Mouse (Mus musculus) intestine, postnatal 0 days (tissue): ENCODE data around the gene Efcab11. TPM values are rescaled to one million over a fixed set of nuclear protein-coding genes. Genes with fewer than 3 reads are reported as not detected.

Source experiments
- ATAC-seq: fragments of 200-750 bp; cut with Nextera tagmentation; 2 replicates; pipeline ENCODE4 v1.8.0; 2017; ENCODE audit warnings: mild to moderate bottlenecking, moderate TSS enrichment, moderate library complexity
- H3K27ac ChIP-seq: fragments of 300-500 bp; sonication (generic); 2 replicates; pipeline ENCODE4 v1.5.1; 2014; ENCODE audit warnings: mild to moderate bottlenecking, low read depth, low read length, moderate library complexity
- H3K27me3 ChIP-seq: fragments of 300-500 bp; sonication (generic); replicated peaks from 2 replicates; pipeline ENCODE4 v1.6.1; 2014; ENCODE audit warnings: low read length, mixed read lengths; ENCODE audit not compliant: control insufficient read depth, insufficient read depth
- H3K36me3 ChIP-seq: fragments of 300-500 bp; sonication (generic); 2 replicates; pipeline ENCODE4 v1.6.1; 2014; ENCODE audit warnings: mild to moderate bottlenecking, moderate library complexity; ENCODE audit not compliant: control insufficient read depth, insufficient read depth
- H3K4me1 ChIP-seq: fragments of 300-500 bp; sonication (generic); replicated peaks from 2 replicates; pipeline ENCODE4 v1.6.1; 2014; ENCODE audit warnings: antibody characterized with exemption, low read length, mixed read lengths; ENCODE audit not compliant: control insufficient read depth, insufficient read depth
- H3K4me2 ChIP-seq: fragments of 300-500 bp; sonication (generic); replicated peaks from 2 replicates; pipeline ENCODE4 v1.6.1; 2014; ENCODE audit warnings: low read depth, mild to moderate bottlenecking, moderate library complexity
- H3K4me3 ChIP-seq: fragments of 300-500 bp; sonication (generic); 2 replicates; pipeline ENCODE4 v1.5.1; 2014; ENCODE audit warnings: low read depth, low read length
- H3K9ac ChIP-seq: fragments of 300-500 bp; sonication (generic); 2 replicates; pipeline ENCODE4 v1.6.1; 2014; ENCODE audit warnings: mild to moderate bottlenecking, low read depth, low read length
- H3K9me3 ChIP-seq: fragments of 300-500 bp; sonication (generic); 2 replicates; pipeline ENCODE4 v1.6.1; 2016; ENCODE audit warnings: mixed run types; ENCODE audit not compliant: control insufficient read depth
- CTCF ChIP-seq: sonication (generic); IDR thresholded peaks from 2 replicates; pipeline ENCODE4 v1.5.1; 2016; ENCODE audit warnings: low read depth, mild to moderate bottlenecking, control low read depth, antibody characterized with exemption, moderate library complexity
- WGBS: fragments of 180-500 bp; shearing (Covaris S2); extraction: QIAGEN DNeasy Blood & Tissue Kit; methylation state at CpG from one replicate; pipeline ENCODE4 v1.1.7; 2014; 5-methylcytosine and 5-hydroxymethylcytosine counted together
- polyA plus RNA-seq: library from polyadenylated mRNA; unstranded; fragments of >200 nt; fragmentation: Nextera tagmentation; extraction: Ambion mirVana; gene quantifications from 2 replicates; pipeline ENCODE4 v1.2.1, GENCODE M21; 2015

The Efcab11 gene
- polyA plus RNA-seq, 1 experiment from 2014 or later = 3.2 TPM

- Histone ChIP-seq H3K9ac (no peak overlapping the region), H3K36me3 (no peaks in the 10 kb centered on the region), H3K4me3 (no peak overlapping the region), H3K4me1 (no peaks in the 10 kb centered on the region), H3K4me2 (peak overlapping the region; percentile 30), H3K27me3 (no peaks in the 10 kb centered on the region), H3K27ac (no peak overlapping the region), H3K9me3 (no peaks in the 10 kb centered on the region)
- 53% methylated on average over 26 of the region's 26 CpGs for WGBS
- ATAC-seq = no peak
- TF ChIP-seq CTCF = no peak
These were observed 214.1 kb downstream of the Efcab11 start for GRCm38 (mm10) chr12:99669976-99670761.

DNA sequence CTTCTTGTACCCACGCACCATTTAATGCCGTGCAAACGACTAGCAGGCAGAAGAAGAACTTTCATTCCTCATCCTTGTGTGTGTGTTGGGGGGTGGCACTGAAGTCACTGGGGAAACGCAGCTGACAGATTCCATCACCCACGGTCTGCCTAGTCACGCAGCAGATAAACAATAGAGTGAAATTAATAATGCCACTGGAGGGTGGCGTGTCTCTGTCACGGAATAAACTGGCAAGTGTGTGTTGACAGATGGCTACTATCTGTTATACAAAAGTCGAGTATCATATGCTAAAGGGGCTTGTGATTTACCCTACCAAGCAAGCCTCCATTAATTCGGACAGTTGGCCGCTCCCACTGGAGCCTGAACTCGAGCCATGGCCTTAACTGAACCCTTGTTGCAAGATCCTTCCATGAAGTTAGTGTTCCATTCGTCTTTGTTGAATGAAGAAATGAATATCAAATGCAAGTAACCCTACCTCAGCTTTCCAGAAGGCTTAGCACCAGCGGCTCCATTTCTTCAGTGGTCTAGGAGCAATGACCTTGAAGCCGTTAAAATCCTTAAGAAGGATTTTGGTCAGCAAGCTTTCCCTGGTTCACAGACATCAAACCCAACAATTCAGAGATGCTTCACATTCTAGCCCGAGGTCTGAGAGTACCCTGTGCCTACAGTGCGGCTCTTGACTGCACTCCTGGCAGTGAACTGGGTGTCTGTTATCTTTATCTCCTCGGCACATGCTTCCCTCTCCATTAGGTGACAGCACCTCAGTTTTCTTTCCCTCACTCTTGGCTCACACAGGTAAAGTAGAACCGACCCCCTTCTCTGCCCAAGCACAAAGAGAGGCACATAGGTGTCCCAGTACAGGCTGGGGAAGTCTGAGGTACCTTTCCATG is 229.0 kb downstream of the Efcab11 start:
- no peak for TF ChIP-seq CTCF
- no peak overlapping the region for H3K4me3 ChIP-seq
- H3K9me3 ChIP-seq = no peaks in the 10 kb centered on the region
- no peak overlapping the region for H3K4me2 ChIP-seq
- no peaks in the 10 kb centered on the region for H3K27me3 ChIP-seq
- H3K27ac ChIP-seq = no peak overlapping the region
- H3K4me1 ChIP-seq = no peaks in the 10 kb centered on the region
- no peak overlapping the region for H3K9ac ChIP-seq
- no peak for ATAC-seq
- 87% methylated on average over 19 of the region's 19 CpGs for WGBS
- H3K36me3 ChIP-seq = no peaks in the 10 kb centered on the region

GRCm38 (mm10) chr12:99652459-99652858 is 231.8 kb downstream of the Efcab11 start:
- H3K4me1 ChIP-seq = no peaks in the 10 kb centered on the region
- H3K27ac ChIP-seq = no peak overlapping the region
- H3K4me3 ChIP-seq = no peak overlapping the region
- TF ChIP-seq CTCF = no peak
- WGBS = 67% methylated on average over 6 of the region's 6 CpGs
- H3K4me2 ChIP-seq = no peak overlapping the region
- H3K27me3 ChIP-seq = no peaks in the 10 kb centered on the region
- H3K9ac ChIP-seq = no peak overlapping the region
- ATAC-seq = no peak
- no peaks in the 10 kb centered on the region for H3K9me3 ChIP-seq
- no peaks in the 10 kb centered on the region for H3K36me3 ChIP-seq

GRCm38 (mm10) chr12:99649732-99650131 is 234.5 kb downstream of the Efcab11 start:
- WGBS = 31% methylated on average over 2 of the region's 2 CpGs
- Histone ChIP-seq H3K36me3 (no peaks in the 10 kb centered on the region), H3K4me2 (no peak overlapping the region), H3K9ac (no peak overlapping the region), H3K4me1 (no peaks in the 10 kb centered on the region), H3K4me3 (no peak overlapping the region), H3K27ac (no peak overlapping the region), H3K27me3 (no peaks in the 10 kb centered on the region), H3K9me3 (0 out of 2 replicates have a peak, but pooled peaks cover 7% of the 10 kb centered on the region)
- no peak for TF ChIP-seq CTCF
- ATAC-seq = no peak

GRCm38 (mm10) chr12:99648781-99649180 is 235.5 kb downstream of the Efcab11 start:
- Histone ChIP-seq H3K4me2 (no peak overlapping the region), H3K4me3 (no peak overlapping the region), H3K27me3 (no peaks in the 10 kb centered on the region), H3K36me3 (no peaks in the 10 kb centered on the region), H3K27ac (no peak overlapping the region), H3K9ac (no peak overlapping the region), H3K9me3 (0 out of 2 replicates have a peak, but pooled peaks cover 9% of the 10 kb centered on the region), H3K4me1 (no peaks in the 10 kb centered on the region)
- WGBS = 77% methylated on average over 2 of the region's 2 CpGs
- no peak for TF ChIP-seq CTCF
- ATAC-seq = no peak
